Mouse (Mus musculus): Measurements from ENCODE around the gene Gm7347.
"Not testable (repeated sequence)": the region's sequence is repeated elsewhere in the genome, so short reads cannot be mapped to it uniquely, and the experiment has no call there.

The Gm7347 gene

DNA sequence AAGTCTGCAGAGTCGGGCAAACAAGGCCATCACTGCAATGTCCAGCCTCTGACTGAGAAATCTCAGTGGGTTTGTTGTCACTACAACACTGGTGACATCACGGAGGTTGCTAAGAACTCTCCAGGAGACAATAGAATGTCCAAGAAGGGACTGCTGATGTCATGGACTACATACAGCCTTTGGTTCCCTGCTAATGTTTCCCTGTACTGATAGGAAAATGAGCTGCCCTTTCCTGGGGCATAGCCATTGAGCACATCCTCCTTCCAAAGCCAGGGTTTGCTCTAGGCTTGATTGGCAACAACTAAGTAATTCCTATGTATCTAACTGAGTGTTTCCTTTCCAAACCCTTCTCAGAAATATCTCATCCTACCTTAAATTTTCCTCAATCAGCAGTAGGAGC is at the start of gene Gm7347:
Gene Gm7347, minus strand, starts transcription at position 101 of the 400 bp plus-strand sequence.
- not testable (repeated sequence) for DNase-seq (ENCODE audit: low spot score)

DNA sequence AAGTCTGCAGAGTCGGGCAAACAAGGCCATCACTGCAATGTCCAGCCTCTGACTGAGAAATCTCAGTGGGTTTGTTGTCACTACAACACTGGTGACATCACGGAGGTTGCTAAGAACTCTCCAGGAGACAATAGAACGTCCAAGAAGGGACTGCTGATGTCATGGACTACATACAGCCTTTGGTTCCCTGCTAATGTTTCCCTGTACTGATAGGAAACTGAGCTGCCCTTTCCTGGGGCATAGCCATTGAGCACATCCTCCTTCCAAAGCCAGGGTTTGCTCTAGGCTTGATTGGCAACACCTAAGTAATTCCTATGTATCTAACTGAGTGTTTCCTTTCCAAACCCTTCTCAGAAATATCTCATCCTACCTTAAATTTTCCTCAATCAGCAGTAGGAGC is 46.9 kb upstream of the Gm7347 start, which contains the start of gene 5031410I06Rik:
Gene 5031410I06Rik, minus strand, starts transcription at position 101 of the 400 bp plus-strand sequence.
- DNase-seq (ENCODE audit: low spot score), result not testable (repeated sequence)

DNA sequence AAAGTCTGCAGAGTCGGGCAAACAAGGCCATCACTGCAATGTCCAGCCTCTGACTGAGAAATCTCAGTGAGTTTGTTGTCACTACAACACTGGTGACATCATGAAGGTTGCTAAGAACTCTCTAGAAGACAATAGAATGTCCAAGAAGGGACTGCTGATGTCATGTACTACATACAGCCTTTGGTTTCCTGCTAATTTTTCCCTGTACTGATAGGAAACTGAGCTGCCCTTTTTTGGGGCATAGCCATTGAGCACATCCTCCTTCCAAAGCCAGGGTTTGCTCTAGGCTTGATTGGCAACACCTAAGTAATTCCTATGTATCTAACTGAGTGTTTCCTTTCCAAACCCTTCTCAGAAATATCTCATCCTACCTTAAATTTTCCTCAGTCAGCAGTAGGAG is 30.8 kb upstream of the Gm7347 start, which contains the start of gene Gm10471:
Gene Gm10471, minus strand, starts transcription at position 101 of the 400 bp plus-strand sequence.
- DNase-seq (ENCODE audit: low spot score), result not testable (repeated sequence)

DNA sequence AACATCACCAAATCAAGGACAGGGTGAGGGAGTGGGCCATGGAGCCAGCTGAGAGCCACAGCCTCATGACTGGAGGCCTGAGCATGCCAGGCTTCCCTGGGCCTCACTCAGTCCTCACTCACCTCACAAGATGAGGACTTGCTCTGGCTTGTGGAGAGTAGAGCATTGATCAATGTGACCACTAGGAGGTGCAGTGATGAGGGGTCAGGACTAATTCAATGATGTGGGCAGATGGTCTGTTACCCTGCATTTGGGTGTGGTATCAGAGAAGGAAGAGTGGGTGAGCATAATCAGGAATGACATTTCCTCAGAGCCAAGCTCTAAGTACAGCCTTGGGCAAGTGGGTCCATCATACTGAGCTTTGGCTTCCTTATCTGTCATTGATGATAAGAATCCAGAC is 20.6 kb upstream of the Gm7347 start:
- DNase-seq (ENCODE audit: low spot score), result not testable (repeated sequence)

DNA sequence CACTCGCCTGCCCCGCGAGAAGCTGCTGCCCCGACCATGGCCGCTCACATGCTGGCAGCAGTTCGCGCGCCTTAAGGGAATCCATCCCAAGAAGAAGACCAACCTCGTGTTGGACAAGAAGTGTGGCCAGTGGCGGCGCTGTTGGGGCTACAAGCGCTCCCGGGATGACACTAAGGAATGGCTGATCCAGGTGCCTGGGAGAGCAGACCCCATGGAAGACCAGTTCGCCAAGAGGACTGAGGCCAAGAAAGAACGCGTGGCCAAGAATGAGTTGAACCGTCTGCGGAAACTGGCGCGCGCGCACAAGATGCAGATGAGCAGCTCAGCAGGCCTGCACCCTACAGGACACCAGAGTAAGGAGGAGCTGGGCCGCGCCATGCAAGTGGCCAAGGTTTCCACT is 12.3 kb upstream of the Gm7347 start:
- no peak for DNase-seq (ENCODE audit: low spot score)

DNA sequence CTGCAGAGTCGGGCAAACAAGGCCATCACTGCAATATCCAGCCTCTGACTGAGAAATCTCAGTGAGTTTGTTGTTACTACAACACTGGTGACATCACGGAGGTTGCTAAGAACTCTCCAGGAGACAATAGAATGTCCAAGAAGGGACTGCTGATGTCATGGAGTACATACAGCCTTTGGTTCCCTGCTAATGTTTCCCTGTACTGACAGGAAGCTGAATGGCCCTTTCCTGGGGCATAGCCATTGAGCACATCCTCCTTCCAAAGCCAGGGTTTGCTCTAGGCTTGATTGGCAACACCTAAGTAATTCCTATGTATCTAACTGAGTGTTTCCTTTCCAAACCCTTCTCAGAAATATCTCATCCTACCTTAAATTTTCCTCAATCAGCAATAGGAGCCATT is 18.9 kb downstream of the Gm7347 start, which contains the start of gene Speer4a:
Gene Speer4a, minus strand, starts transcription at position 101 of the 400 bp plus-strand sequence.
- DNase-seq (ENCODE audit: low spot score), result not testable (repeated sequence)

DNA sequence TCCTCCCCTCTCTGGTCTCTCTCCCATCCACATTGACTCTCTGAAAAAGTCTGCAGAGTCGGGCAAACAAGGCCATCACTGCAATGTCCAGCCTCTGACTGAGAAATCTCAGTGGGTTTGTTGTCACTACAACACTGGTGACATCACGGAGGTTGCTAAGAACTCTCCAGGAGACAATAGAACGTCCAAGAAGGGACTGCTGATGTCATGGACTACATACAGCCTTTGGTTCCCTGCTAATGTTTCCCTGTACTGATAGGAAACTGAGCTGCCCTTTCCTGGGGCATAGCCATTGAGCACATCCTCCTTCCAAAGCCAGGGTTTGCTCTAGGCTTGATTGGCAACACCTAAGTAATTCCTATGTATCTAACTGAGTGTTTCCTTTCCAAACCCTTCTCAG is 35.6 kb downstream of the Gm7347 start, which contains the start of gene Gm5862:
Gene Gm5862, minus strand, starts transcription at position 101 of the 400 bp plus-strand sequence.
- DNase-seq (ENCODE audit: low spot score), result not testable (repeated sequence)

DNA sequence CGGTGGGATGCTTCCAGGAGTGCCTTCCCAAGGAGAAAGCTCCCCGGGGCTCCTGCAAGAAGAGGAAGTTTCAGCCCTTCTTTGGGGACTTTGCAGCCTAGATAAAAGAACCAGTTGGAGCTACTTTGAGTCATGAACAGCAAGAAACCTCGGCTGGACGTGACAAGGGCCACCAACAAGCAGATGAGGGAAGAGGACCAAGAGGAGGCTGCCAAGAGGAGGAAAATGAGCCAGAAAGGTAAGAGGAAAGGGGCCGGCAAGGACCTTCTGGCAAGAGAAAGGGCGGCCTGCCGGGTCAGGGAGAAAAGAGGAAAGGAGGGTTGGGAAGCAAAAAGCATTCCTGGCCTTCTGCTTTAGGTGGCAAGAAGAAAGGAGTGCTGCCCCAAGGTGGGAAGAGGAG is 50.7 kb downstream of the Gm7347 start:
- DNase-seq (ENCODE audit: low spot score), result not testable (repeated sequence)

DNA sequence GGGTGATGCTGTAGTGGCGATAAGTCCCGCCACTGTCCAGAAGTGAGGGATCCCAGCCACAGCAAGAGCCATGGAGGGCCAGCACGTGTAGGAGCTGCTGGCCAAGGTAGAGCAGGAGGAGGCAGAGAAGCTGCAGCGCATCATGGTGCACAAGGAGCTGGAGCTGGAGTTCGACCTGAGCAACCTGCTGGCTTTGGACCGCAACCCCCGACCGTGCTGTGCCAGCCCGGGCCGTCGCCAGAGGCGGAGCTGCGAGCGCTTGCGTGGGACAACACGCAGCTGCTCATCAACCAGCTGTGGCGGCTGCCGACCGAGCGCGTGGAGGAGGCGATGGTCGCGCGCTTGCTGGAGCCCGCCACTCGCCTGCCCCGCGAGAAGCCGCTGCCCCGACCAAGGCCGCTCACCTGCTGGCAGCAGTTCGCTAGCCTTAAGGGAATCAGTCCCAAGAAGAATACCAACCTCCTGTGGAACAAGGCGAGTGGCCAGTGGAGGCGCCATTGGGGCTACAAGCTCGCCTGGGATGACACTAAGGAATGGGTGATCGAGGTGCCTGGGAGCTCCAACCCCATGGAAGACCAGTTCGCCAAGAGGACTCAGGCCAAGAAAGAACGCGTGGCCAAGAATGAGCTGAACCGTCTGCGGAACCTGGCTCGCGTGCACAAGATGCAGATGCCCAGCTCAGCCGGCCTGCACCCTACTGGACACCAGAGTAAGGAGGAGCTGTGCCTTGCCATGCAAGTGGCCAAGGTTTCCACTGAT is 51.3 kb downstream of the Gm7347 start:
- DNase-seq (ENCODE audit: low spot score), result not testable (repeated sequence)

DNA sequence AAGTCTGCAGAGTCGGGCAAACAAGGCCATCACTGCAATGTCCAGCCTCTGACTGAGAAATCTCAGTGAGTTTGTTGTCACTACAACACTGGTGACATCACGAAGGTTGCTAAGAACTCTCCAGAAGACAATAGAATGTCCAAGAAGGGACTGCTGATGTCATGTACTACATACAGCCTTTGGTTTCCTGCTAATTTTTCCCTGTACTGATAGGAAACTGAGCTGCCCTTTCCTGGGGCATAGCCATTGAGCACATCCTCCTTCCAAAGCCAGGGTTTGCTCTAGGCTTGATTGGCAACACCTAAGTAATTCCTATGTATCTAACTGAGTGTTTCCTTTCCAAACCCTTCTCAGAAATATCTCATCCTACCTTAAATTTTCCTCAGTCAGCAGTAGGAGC is 53.7 kb downstream of the Gm7347 start, which contains the start of gene Gm1979:
Gene Gm1979, minus strand, starts transcription at position 101 of the 400 bp plus-strand sequence.
- DNase-seq (ENCODE audit: low spot score), result not testable (repeated sequence)
